Mouse (Mus musculus): ENCODE data around the gene Zbtb38. TPM values are rescaled to one million over a fixed set of nuclear protein-coding genes. Genes with fewer than 3 reads are reported as not detected.
"Not testable (repeated sequence)": the region's sequence is repeated elsewhere in the genome, so short reads cannot be mapped to it uniquely, and the experiment has no call there.

Gene Zbtb38
- polyA plus RNA-seq, 1 experiment = 10.0 TPM

DNA sequence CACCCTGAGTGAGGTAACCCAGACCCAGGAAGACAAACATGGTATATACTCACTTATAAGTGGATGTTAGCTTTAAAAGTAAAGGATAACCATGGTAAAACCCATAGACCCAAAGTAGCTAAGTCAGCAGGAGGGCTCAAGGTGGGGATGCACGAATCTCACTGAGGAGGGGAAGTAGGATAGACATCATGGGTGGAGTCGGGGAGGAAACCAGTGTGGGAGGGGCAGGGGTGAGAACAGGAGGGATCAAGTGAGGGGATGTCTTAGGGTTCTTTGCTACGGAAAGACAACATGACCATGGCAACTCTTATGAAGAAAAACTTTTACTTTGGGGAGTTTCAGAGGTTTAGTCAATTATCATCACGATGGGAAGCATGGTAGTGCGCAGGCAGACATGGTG lies 74.0 kb downstream of the Zbtb38 start:
- no peaks in the 10 kb centered on the region for H3K27me3 ChIP-seq (ENCODE audit: control insufficient read depth, insufficient read depth, insufficient read length)
- no peak for TF ChIP-seq MAX (IDR thresholded peaks at IDR 0.05)
- no peak for TF ChIP-seq MYOG (IDR thresholded peaks at IDR 0.05; ENCODE audit: control insufficient read depth, extremely low read depth, insufficient read length)
- TF ChIP-seq CEBPB (IDR thresholded peaks at IDR 0.05; ENCODE audit: low read depth) = no peak
- no peak for TF ChIP-seq USF1 (IDR thresholded peaks at IDR 0.05; ENCODE audit: low read depth)
- no peak for TF ChIP-seq MYOD1 (IDR thresholded peaks at IDR 0.05; ENCODE audit: control insufficient read depth, insufficient read length, low read depth)
- no peak for TF ChIP-seq FOSL1 (IDR thresholded peaks at IDR 0.05; ENCODE audit: insufficient read depth, low read length, poor library complexity, severe bottlenecking)
- TF ChIP-seq CTCF (IDR thresholded peaks at IDR 0.05; ENCODE audit: control insufficient read depth, insufficient read depth, insufficient read length) = no peak

DNA sequence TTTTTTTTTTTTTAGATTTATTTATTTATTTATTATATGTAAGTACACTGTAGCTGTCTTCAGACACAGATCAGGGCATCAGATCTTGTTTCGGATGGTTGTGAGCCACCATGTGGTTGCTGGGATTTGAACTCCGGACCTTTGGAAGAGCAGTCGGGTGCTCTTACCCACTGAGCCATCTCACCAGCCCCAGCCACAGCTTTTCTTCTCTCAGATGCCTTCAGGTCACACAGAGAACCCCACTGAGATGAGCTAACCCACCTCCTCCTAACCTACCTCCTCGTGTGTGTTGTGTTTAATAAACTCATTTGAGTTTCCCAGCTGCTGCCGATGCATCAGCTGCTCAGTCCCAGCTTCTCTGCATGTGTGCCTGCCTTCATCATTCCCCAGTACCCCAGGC lies 74.9 kb downstream of the Zbtb38 start:
- not testable (repeated sequence) for H3K27me3 ChIP-seq (ENCODE audit: control insufficient read depth, insufficient read depth, insufficient read length); H3K79me3 ChIP-seq (ENCODE audit: low read depth); H3ac ChIP-seq (ENCODE audit: control insufficient read depth, insufficient read length, low read depth); H3K36me3 ChIP-seq (ENCODE audit: control insufficient read depth, insufficient read depth); H3K79me2 ChIP-seq (ENCODE audit: control insufficient read depth, insufficient read depth); H3K4me3 ChIP-seq (ENCODE audit: insufficient read depth, poor library complexity, severe bottlenecking)

More for the DNA sequence above, 74.0 kb downstream of the Zbtb38 start:
- H3ac ChIP-seq (ENCODE audit: control insufficient read depth, insufficient read length, low read depth) = no peak overlapping the region
- peaks cover 8% of the 10 kb centered on the region for H3K36me3 ChIP-seq (ENCODE audit: control insufficient read depth, insufficient read depth)
- H3K79me3 ChIP-seq (ENCODE audit: low read depth) = no peaks in the 10 kb centered on the region
- no peak overlapping the region for H3K4me3 ChIP-seq (ENCODE audit: insufficient read depth, poor library complexity, severe bottlenecking)
- H3K79me2 ChIP-seq (ENCODE audit: control insufficient read depth, insufficient read depth) = no peaks in the 10 kb centered on the region

DNA sequence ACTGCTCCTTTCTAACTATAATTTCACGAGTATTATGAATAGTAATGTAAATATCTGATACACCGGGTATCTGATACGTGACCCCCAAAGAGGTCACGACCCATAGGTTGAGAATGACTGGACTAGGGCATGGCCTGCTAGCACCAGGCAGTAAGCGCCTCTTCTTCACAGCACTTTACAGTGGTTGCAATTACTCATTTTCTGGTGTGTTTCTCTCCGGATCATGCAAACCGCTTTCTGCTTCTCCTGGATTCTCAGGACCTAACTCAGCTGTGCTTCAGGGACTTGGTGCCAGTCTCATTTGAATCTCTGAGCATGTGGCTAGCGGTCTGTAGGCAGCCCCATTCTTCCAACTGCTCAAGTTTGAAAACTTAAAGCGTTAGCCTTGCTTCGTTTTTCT lies 76.0 kb downstream of the Zbtb38 start:
- Histone ChIP-seq H3ac (ENCODE audit: control insufficient read depth, insufficient read length, low read depth) (no peak overlapping the region), H3K79me2 (ENCODE audit: control insufficient read depth, insufficient read depth) (no peaks in the 10 kb centered on the region), H3K27me3 (ENCODE audit: control insufficient read depth, insufficient read depth, insufficient read length) (no peaks in the 10 kb centered on the region), H3K36me3 (ENCODE audit: control insufficient read depth, insufficient read depth) (no peaks in the 10 kb centered on the region), H3K4me3 (ENCODE audit: insufficient read depth, poor library complexity, severe bottlenecking) (no peak overlapping the region), H3K79me3 (ENCODE audit: low read depth) (no peaks in the 10 kb centered on the region)
- TF ChIP-seq MYOG (IDR thresholded peaks at IDR 0.05; ENCODE audit: control insufficient read depth, extremely low read depth, insufficient read length) (no peak), CEBPB (IDR thresholded peaks at IDR 0.05; ENCODE audit: low read depth) (no peak), CTCF (IDR thresholded peaks at IDR 0.05; ENCODE audit: control insufficient read depth, insufficient read depth, insufficient read length) (no peak), FOSL1 (IDR thresholded peaks at IDR 0.05; ENCODE audit: insufficient read depth, low read length, poor library complexity, severe bottlenecking) (no peak), USF1 (IDR thresholded peaks at IDR 0.05; ENCODE audit: low read depth) (no peak), MYOD1 (IDR thresholded peaks at IDR 0.05; ENCODE audit: control insufficient read depth, insufficient read length, low read depth) (no peak), MAX (IDR thresholded peaks at IDR 0.05) (no peak)

DNA sequence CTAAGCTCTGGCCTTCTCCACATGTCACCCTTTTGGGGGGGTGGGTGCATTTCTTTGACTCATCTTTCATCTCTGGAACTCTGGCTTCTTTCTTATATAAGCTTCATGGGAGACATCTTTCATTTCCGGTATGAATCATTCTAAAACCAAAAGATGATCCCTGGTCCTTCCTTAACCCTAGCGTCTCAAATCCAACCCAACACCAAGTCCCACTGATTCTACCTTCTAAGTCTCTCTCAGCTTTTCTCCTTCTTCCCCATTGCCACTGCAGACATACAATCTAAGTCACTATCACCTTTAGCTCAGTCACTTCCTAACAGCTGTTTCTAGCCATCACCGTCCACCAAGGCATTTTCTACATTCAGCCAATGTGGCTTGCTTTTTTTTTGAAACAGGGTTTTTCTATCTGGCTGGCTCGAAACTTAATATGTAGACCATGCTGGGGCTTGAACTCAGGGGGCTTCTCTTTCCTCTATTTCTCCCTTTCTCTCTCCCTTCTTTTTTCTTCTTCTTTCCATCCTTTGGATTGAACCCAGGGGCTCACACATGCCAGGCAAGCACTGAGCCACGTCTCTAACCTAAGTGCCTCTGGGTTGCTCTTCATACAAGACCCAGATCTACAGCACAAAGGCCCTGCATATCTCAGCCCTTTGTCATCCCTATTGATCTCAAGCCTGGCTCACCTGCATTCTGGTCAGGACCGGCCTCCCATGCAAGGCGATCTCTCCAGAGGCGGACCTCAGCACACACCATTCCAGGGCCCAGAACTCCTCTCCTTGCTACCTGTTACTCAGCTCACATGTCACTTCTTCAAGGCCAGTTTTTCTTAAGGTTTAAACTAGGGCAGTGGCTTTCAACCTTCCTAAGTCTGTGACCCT lies 76.6 kb downstream of the Zbtb38 start:
- Histone ChIP-seq H3K79me2 (ENCODE audit: control insufficient read depth, insufficient read depth) (no peaks in the 10 kb centered on the region), H3K79me3 (ENCODE audit: low read depth) (no peaks in the 10 kb centered on the region), H3K27me3 (ENCODE audit: control insufficient read depth, insufficient read depth, insufficient read length) (no peaks in the 10 kb centered on the region), H3K36me3 (ENCODE audit: control insufficient read depth, insufficient read depth) (no peaks in the 10 kb centered on the region), H3K4me3 (ENCODE audit: insufficient read depth, poor library complexity, severe bottlenecking) (no peak overlapping the region), H3ac (ENCODE audit: control insufficient read depth, insufficient read length, low read depth) (no peak overlapping the region)
- TF ChIP-seq CTCF (IDR thresholded peaks at IDR 0.05; ENCODE audit: control insufficient read depth, insufficient read depth, insufficient read length) (no peak), CEBPB (IDR thresholded peaks at IDR 0.05; ENCODE audit: low read depth) (no peak), MYOG (IDR thresholded peaks at IDR 0.05; ENCODE audit: control insufficient read depth, extremely low read depth, insufficient read length) (no peak)

DNA sequence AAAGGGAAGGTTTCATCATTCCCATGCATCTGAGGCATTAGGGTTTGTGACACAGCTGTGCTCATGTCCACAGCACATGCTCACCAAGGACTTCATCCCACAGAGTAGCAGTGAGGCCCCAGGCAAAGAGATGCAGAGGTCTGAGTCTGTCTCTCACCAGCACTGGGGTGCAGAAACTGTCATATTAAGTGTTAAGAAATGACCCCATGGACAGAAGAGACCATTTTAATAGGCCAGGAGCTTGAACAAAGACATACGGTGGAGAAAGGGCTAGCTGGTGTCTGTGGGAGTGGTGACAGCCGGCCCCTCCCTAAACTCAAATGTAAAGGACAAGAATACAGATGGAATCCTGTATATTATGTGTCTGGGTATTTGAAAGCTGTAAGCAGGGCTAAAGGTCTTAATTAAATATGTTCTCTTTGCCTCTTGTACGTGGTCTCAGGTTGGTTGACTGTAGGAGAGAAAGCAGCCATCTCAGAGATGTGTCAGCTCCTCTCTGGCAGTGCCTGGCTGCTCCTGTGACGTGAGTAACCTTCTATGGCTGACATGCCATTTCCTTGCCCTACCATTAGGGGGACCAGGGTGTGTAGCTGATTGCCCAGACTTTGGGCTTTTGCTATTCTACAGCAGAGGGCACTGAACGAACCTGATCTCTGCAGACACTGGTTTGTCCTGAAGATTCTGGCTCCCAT lies 77.4 kb downstream of the Zbtb38 start:
- H3K79me2 ChIP-seq (ENCODE audit: control insufficient read depth, insufficient read depth) = no peaks in the 10 kb centered on the region
- TF ChIP-seq MYOD1 (IDR thresholded peaks at IDR 0.05; ENCODE audit: control insufficient read depth, insufficient read length, low read depth) (no peak), MAX (IDR thresholded peaks at IDR 0.05) (no peak), CTCF (IDR thresholded peaks at IDR 0.05; ENCODE audit: control insufficient read depth, insufficient read depth, insufficient read length) (peak; percentile 62), FOSL1 (IDR thresholded peaks at IDR 0.05; ENCODE audit: insufficient read depth, low read length, poor library complexity, severe bottlenecking) (no peak)
- no peaks in the 10 kb centered on the region for H3K27me3 ChIP-seq (ENCODE audit: control insufficient read depth, insufficient read depth, insufficient read length)
- H3K4me3 ChIP-seq (ENCODE audit: insufficient read depth, poor library complexity, severe bottlenecking) = no peak overlapping the region
- no peak overlapping the region for H3ac ChIP-seq (ENCODE audit: control insufficient read depth, insufficient read length, low read depth)
- no peaks in the 10 kb centered on the region for H3K36me3 ChIP-seq (ENCODE audit: control insufficient read depth, insufficient read depth)
- H3K79me3 ChIP-seq (ENCODE audit: low read depth) = no peaks in the 10 kb centered on the region

DNA sequence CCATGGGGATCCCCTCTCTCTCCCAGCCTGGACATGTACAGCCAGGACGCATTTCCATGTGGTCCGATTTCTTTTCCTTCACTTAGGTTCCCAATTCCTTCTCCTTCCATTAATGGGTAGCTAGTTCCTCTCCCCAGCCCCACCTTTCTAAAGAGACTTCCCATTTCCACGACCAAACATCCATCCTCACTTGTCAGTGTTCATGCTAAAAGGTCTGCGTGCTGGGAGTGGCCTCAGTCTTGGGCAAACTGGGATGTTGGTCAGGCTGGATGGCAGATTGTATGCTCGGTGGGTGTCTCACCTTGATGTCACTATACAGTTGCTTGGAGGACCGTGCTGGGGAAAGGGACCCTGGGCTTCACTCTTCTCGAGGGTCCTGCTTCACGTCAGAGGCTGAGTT lies 78.3 kb downstream of the Zbtb38 start:
- Histone ChIP-seq H3ac (ENCODE audit: control insufficient read depth, insufficient read length, low read depth) (no peak overlapping the region), H3K4me3 (ENCODE audit: insufficient read depth, poor library complexity, severe bottlenecking) (no peak overlapping the region), H3K36me3 (ENCODE audit: control insufficient read depth, insufficient read depth) (no peaks in the 10 kb centered on the region), H3K79me2 (ENCODE audit: control insufficient read depth, insufficient read depth) (no peaks in the 10 kb centered on the region), H3K27me3 (ENCODE audit: control insufficient read depth, insufficient read depth, insufficient read length) (no peaks in the 10 kb centered on the region), H3K79me3 (ENCODE audit: low read depth) (no peaks in the 10 kb centered on the region)
- no peak for TF ChIP-seq USF1 (IDR thresholded peaks at IDR 0.05; ENCODE audit: low read depth)
- TF ChIP-seq FOSL1 (IDR thresholded peaks at IDR 0.05; ENCODE audit: insufficient read depth, low read length, poor library complexity, severe bottlenecking) = no peak
- TF ChIP-seq MYOD1 (IDR thresholded peaks at IDR 0.05; ENCODE audit: control insufficient read depth, insufficient read length, low read depth) = no peak
- TF ChIP-seq MYOG (IDR thresholded peaks at IDR 0.05; ENCODE audit: control insufficient read depth, extremely low read depth, insufficient read length) = no peak
- no peak for TF ChIP-seq MAX (IDR thresholded peaks at IDR 0.05)
- TF ChIP-seq CTCF (IDR thresholded peaks at IDR 0.05; ENCODE audit: control insufficient read depth, insufficient read depth, insufficient read length) = no peak
- no peak for TF ChIP-seq CEBPB (IDR thresholded peaks at IDR 0.05; ENCODE audit: low read depth)
